1 mouse cellular context compared by ENCODE assay signal in the genomic region with DNA sequence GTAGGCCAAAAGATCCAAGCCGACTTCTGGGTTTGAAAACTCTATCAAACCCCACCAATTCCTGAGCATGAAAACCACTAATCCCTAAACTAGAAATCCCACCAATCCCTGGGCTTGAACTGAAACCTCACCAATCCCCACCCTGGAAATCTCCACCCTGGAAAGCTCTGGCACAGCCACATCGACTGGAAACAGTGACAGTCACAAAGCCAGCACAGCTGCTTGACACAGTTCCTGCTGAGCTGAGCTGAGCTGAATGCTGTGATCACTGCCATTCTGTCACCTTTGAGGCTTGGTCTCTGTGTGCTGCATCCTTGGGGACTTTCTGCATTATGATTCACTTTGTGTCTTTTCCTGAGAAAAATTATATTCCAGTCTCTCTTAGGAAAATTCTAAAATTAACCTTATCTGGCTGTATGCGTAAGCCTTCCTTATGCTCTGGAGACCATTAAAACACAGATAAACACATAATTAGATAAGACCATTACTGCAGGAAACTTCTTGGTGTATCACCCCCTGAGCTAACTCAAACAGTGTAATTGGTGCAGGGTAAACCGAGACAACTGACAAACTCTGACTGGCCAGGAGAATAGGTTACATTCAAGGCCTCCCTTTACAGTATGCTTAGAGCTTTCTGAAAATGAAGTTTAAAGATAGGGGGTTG.
TF ChIP-seq lines count a peak whose summit lies in the region.

No protein-coding gene starts in this region.

TF ChIP-seq in MEL, 35 proteins besides CTCF, POLR2A, EP300 and RAD21:
- TF ChIP-seq SIN3A (IDR thresholded peaks at IDR 0.05; ENCODE audit: low read length) (peak; percentile 70), GATA1 (IDR thresholded peaks at IDR 0.05; ENCODE audit: low read depth, low read length) (peak; percentile 96), BHLHE40 (IDR thresholded peaks at IDR 0.05; ENCODE audit: borderline replicate concordance, low read depth, low read length) (no peak), E2F4 (IDR thresholded peaks at IDR 0.05; ENCODE audit: borderline replicate concordance, low read depth, low read length) (no peak), POLR2AphosphoS2 (IDR thresholded peaks at IDR 0.05; ENCODE audit: low read length) (no peak), TCF12 (IDR thresholded peaks at IDR 0.05; ENCODE audit: low read depth, low read length) (peak; percentile 73; the same call in 1 of the 2 replicates), CHD1 (IDR thresholded peaks at IDR 0.05; ENCODE audit: low read depth, low read length) (peak; percentile 31; the same call in 1 of the 2 replicates), ZC3H11A (IDR thresholded peaks at IDR 0.05; ENCODE audit: low read depth, low read length) (no peak), ZNF384 (IDR thresholded peaks at IDR 0.05; ENCODE audit: low read depth, low read length) (no peak), UBTF (IDR thresholded peaks at IDR 0.05; ENCODE audit: borderline replicate concordance, insufficient read depth, low read depth, low read length) (no peak), ETS1 (IDR thresholded peaks at IDR 0.05; ENCODE audit: low read depth, low read length) (peak; percentile 85), SMC3 (IDR thresholded peaks at IDR 0.05; ENCODE audit: low read depth, low read length) (no peak), MEF2A (IDR thresholded peaks at IDR 0.05; ENCODE audit: extremely low read depth, insufficient replicate concordance, low read depth, low read length, poor library complexity, severe bottlenecking) (peak; percentile 93), ZKSCAN1 (IDR thresholded peaks at IDR 0.05; ENCODE audit: low read depth, low read length) (no peak), RCOR1 (IDR thresholded peaks at IDR 0.05; ENCODE audit: low read depth, low read length) (peak; percentile 56; the same call in 1 of the 2 replicates), MAZ (IDR thresholded peaks at IDR 0.05; ENCODE audit: low read depth, low read length) (0 out of 2 replicates have a peak, but pooled peaks have one; percentile 19)
